Mouse (Mus musculus): Measurements from ENCODE around the gene Sh3gl2. TPM values are rescaled to one million over a fixed set of nuclear protein-coding genes. Genes with fewer than 3 reads are reported as not detected.

The Sh3gl2 gene
- total and polyA plus RNA-seq, 3 experiments: 0.05 TPM; not detected in 2

DNA sequence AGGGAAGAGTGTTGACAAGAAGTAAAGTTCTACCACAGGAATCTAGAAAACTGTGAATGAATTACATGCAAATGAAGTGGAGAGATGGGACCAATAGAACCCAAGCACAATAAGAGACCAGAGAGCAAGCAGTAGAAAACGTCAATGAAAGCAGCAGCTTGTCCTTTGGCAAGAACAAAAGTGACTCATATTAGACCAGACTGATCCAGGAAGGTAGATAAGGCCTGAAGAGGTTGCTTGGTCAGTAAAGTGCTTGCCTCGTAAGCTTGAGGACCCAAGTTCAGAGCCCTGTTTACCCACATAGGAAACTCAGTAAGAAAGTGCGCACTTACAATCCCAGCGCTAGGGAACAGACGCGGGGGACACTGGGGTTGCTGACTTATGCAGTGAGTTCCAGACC, 215.5 kb downstream of the Sh3gl2 start:
- ATAC-seq (ENCODE audit: extremely low read depth, insufficient number of reproducible peaks, low FRiP score, poor library complexity, severe bottlenecking) (no peak), DNase-seq (ENCODE audit: low spot score) (no peak)
- Histone ChIP-seq H3K4me1 (ENCODE audit: insufficient read depth, low read depth, low read length) (no peaks in the 10 kb centered on the region), H3K4me3 (ENCODE audit: low read depth, low read length) (no peak overlapping the region), H3K36me3 (replicated peaks) (no peaks in the 10 kb centered on the region), H3K27me3 (ENCODE audit: insufficient read depth, low read length) (no peaks in the 10 kb centered on the region), H3K9me3 (replicated peaks) (peaks cover 12% of the 10 kb centered on the region)
- TF ChIP-seq GATA2 (IDR thresholded peaks at IDR 0.05; ENCODE audit: borderline replicate concordance, low read depth, low read length) (no peak), CTCF (IDR thresholded peaks at IDR 0.05; ENCODE audit: low read depth, low read length) (no peak), TAL1 (conservative IDR thresholded peaks at IDR 0.05; ENCODE audit: low read depth, low read length) (no peak), POLR2AphosphoS5 (IDR thresholded peaks at IDR 0.05; ENCODE audit: insufficient replicate concordance, low read depth, low read length) (no peak), GATA1 (IDR thresholded peaks at IDR 0.05; ENCODE audit: borderline replicate concordance, low read length) (no peak)

DNA sequence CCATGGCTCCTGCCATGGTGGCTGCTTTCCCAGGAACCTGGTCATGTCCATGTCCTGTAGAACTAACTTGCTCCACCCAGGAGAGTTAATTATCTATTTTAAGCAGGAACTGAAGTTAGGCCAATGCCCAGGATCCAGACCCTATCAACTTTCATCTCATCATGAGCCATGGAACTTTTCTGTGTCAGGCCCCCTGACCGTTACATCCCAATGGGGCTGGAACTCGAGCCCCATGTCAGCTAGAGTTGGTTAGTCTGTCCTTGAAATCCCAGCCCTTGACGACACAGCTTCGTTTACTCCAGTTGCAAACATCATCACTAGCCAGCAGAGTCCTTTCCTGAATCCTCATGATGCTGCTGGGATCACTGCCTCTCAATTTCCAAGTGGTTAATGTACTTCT, 221.3 kb downstream of the Sh3gl2 start:
- ATAC-seq (ENCODE audit: extremely low read depth, insufficient number of reproducible peaks, low FRiP score, poor library complexity, severe bottlenecking): no peak
- no peaks in the 10 kb centered on the region for H3K27me3 ChIP-seq (ENCODE audit: insufficient read depth, low read length)
- H3K4me3 ChIP-seq (ENCODE audit: low read depth, low read length): no peak overlapping the region
- peaks cover 9% of the 10 kb centered on the region for H3K9me3 ChIP-seq (replicated peaks)
- TF ChIP-seq TAL1 (conservative IDR thresholded peaks at IDR 0.05; ENCODE audit: low read depth, low read length) (no peak), POLR2AphosphoS5 (IDR thresholded peaks at IDR 0.05; ENCODE audit: insufficient replicate concordance, low read depth, low read length) (no peak), GATA1 (IDR thresholded peaks at IDR 0.05; ENCODE audit: borderline replicate concordance, low read length) (no peak), CTCF (IDR thresholded peaks at IDR 0.05; ENCODE audit: low read depth, low read length) (no peak), GATA2 (IDR thresholded peaks at IDR 0.05; ENCODE audit: borderline replicate concordance, low read depth, low read length) (no peak)
- no peaks in the 10 kb centered on the region for H3K36me3 ChIP-seq (replicated peaks)
- no peaks in the 10 kb centered on the region for H3K4me1 ChIP-seq (ENCODE audit: insufficient read depth, low read depth, low read length)
- no peak for DNase-seq (ENCODE audit: low spot score)

DNA sequence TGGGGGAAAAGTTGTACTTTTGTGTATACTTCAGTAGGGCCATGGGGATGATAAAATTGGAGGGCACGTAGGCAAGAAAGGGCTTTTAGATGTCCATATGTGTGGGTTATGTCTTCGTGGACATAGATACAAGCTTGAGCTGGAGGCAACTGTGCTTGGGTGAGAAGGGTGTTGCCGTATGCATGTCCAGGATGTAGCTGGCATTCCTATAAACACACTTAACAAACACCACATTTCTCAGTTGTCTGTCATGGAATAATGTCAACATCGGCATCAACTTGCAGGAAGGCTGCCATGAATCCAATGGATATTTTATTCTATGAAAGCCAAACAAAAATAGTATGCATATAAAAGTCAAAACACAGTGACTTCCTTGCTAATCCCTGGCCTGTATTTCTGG, 227.9 kb downstream of the Sh3gl2 start:
- no peak for ATAC-seq (ENCODE audit: extremely low read depth, insufficient number of reproducible peaks, low FRiP score, poor library complexity, severe bottlenecking)
- Histone ChIP-seq H3K9me3 (replicated peaks) (peaks cover 12% of the 10 kb centered on the region), H3K4me3 (ENCODE audit: low read depth, low read length) (no peak overlapping the region), H3K4me1 (ENCODE audit: insufficient read depth, low read depth, low read length) (no peaks in the 10 kb centered on the region), H3K36me3 (replicated peaks) (no peaks in the 10 kb centered on the region), H3K27me3 (ENCODE audit: insufficient read depth, low read length) (no peaks in the 10 kb centered on the region)
- TF ChIP-seq POLR2AphosphoS5 (IDR thresholded peaks at IDR 0.05; ENCODE audit: insufficient replicate concordance, low read depth, low read length): no peak
- TF ChIP-seq TAL1 (conservative IDR thresholded peaks at IDR 0.05; ENCODE audit: low read depth, low read length): no peak
- TF ChIP-seq CTCF (IDR thresholded peaks at IDR 0.05; ENCODE audit: low read depth, low read length): no peak
- TF ChIP-seq GATA2 (IDR thresholded peaks at IDR 0.05; ENCODE audit: borderline replicate concordance, low read depth, low read length): no peak
- TF ChIP-seq GATA1 (IDR thresholded peaks at IDR 0.05; ENCODE audit: borderline replicate concordance, low read length): no peak
- no peak for DNase-seq (ENCODE audit: low spot score)

DNA sequence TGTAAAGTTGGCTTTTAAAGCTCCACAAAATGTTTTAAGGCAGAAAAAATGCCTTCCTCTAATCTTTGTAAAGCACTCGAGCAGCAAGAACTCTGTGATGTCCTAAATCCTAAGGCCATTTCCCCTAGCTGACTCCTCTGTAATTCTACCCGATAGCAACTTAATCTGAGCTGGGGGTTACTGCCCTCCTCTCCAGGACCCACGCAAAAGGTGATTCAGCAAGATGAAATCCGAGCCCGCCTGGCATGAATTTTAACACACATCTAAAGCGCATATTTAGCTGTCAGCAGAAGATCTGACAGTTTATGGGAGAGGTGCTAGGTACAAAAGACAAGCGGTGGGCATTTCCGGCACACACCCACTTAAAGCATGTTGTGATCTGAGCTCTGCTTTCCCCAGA, 229.8 kb downstream of the Sh3gl2 start:
- Histone ChIP-seq H3K9me3 (replicated peaks) (peaks cover 13% of the 10 kb centered on the region), H3K36me3 (replicated peaks) (no peaks in the 10 kb centered on the region), H3K4me1 (ENCODE audit: insufficient read depth, low read depth, low read length) (no peaks in the 10 kb centered on the region), H3K27me3 (ENCODE audit: insufficient read depth, low read length) (no peaks in the 10 kb centered on the region), H3K4me3 (ENCODE audit: low read depth, low read length) (no peak overlapping the region)
- no peak for TF ChIP-seq GATA1 (IDR thresholded peaks at IDR 0.05; ENCODE audit: borderline replicate concordance, low read length)
- DNase-seq (ENCODE audit: low spot score): no peak
- ATAC-seq (ENCODE audit: extremely low read depth, insufficient number of reproducible peaks, low FRiP score, poor library complexity, severe bottlenecking): no peak

DNA sequence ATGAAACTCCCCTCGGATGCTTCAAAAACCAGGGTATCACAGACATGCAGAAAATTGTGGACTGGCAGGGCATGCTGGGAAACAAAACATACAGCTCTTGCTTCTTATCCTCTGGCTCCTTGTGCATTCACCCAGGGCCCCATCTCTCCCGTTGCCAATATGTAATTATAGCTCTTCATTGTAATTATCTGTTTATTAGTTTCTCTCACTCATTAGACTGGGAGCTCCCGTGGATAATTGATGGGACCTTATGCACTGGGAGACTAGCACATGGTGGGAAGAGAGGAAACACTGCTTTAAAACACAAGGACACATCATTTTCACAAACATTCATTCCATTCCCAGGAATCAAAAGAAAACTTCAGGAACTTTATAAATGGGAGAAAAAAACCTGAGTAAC, 233.9 kb downstream of the Sh3gl2 start:
- H3K4me1 ChIP-seq (ENCODE audit: insufficient read depth, low read depth, low read length): no peaks in the 10 kb centered on the region
- DNase-seq (ENCODE audit: low spot score): no peak
- H3K36me3 ChIP-seq (replicated peaks): no peaks in the 10 kb centered on the region
- H3K27me3 ChIP-seq (ENCODE audit: insufficient read depth, low read length): no peaks in the 10 kb centered on the region
- H3K9me3 ChIP-seq (replicated peaks): peaks cover 13% of the 10 kb centered on the region
- no peak overlapping the region for H3K4me3 ChIP-seq (ENCODE audit: low read depth, low read length)
- TF ChIP-seq CTCF (IDR thresholded peaks at IDR 0.05; ENCODE audit: low read depth, low read length): no peak
- no peak for TF ChIP-seq POLR2AphosphoS5 (IDR thresholded peaks at IDR 0.05; ENCODE audit: insufficient replicate concordance, low read depth, low read length)
- no peak for TF ChIP-seq TAL1 (conservative IDR thresholded peaks at IDR 0.05; ENCODE audit: low read depth, low read length)
- TF ChIP-seq GATA2 (IDR thresholded peaks at IDR 0.05; ENCODE audit: borderline replicate concordance, low read depth, low read length): no peak
- TF ChIP-seq GATA1 (IDR thresholded peaks at IDR 0.05; ENCODE audit: borderline replicate concordance, low read length): no peak
- no peak for ATAC-seq (ENCODE audit: extremely low read depth, insufficient number of reproducible peaks, low FRiP score, poor library complexity, severe bottlenecking)

- no peaks in the 10 kb centered on the region for H3K27me3 ChIP-seq (ENCODE audit: insufficient read depth, low read length)
Observed at GRCm38 (mm10) chr4:85483586-85483985, 278.7 kb downstream of the Sh3gl2 start.

More at GRCm38 (mm10) chr4:85483586-85483985, 278.7 kb downstream of the Sh3gl2 start:
- no peak overlapping the region for H3K4me3 ChIP-seq (ENCODE audit: low read depth, low read length)
- ATAC-seq (ENCODE audit: extremely low read depth, insufficient number of reproducible peaks, low FRiP score, poor library complexity, severe bottlenecking) (no peak), DNase-seq (ENCODE audit: low spot score) (no peak)
- H3K9me3 ChIP-seq (replicated peaks): peaks cover 2% of the 10 kb centered on the region; the same call in 1 of the 2 replicates
- H3K36me3 ChIP-seq (replicated peaks): no peaks in the 10 kb centered on the region
- TF ChIP-seq TAL1 (conservative IDR thresholded peaks at IDR 0.05; ENCODE audit: low read depth, low read length) (no peak), CTCF (IDR thresholded peaks at IDR 0.05; ENCODE audit: low read depth, low read length) (no peak), POLR2AphosphoS5 (IDR thresholded peaks at IDR 0.05; ENCODE audit: insufficient replicate concordance, low read depth, low read length) (no peak), GATA1 (IDR thresholded peaks at IDR 0.05; ENCODE audit: borderline replicate concordance, low read length) (no peak), GATA2 (IDR thresholded peaks at IDR 0.05; ENCODE audit: borderline replicate concordance, low read depth, low read length) (no peak)
- H3K4me1 ChIP-seq (ENCODE audit: insufficient read depth, low read depth, low read length): no peaks in the 10 kb centered on the region
